ENCODE assay signal across 13 mouse cellular contexts in genomic region chr5:68735186-68735585, GRCm38 (mm10).
DNase-seq lines count a peak whose midpoint lies in the region; ATAC-seq and TF ChIP-seq lines count a peak whose summit lies in the region.
"Had no signal": no experiment of that assay in that cellular context is flagged by ENCODE, and none has a peak within 500 bp of the region (broad histone marks: within the 10 kb centered on the region; RNA-seq: fewer than 3 reads in every experiment).

No protein-coding gene starts in this region.

- H3K4me3 ChIP-seq in liver, embryonic 11.5 days (ENCODE audit: low read depth, low read length), result no peak overlapping the region
- H3K4me3 ChIP-seq in liver, embryonic 14.5 days (ENCODE audit: insufficient read depth in 1 of 2, low read depth in 2 of 2, low read length in 2 of 2), result no peak overlapping the region
- no peak overlapping the region for H3K4me3 ChIP-seq in midbrain, postnatal 0 days (ENCODE audit: low read depth, low read length)
- no peak overlapping the region for H3K4me3 ChIP-seq in forebrain, embryonic 10.5 days
- H3K4me3 ChIP-seq: embryonic facial prominence, embryonic 15.5 days had no signal

- DNase-seq in liver, result peak; percentile 4
- DNase-seq in liver, embryonic 11.5 days (ENCODE audit: low spot score), result no peak
- DNase-seq in c-Kit-positive CD71-negative TER-119-negative erythroid progenitor cells, embryonic 14.5 days (ENCODE audit: low read depth), result peak; percentile 52
- peak; percentile 3 to 16 (median 12) for DNase-seq in liver, embryonic 14.5 days (ENCODE audit: low read depth in 3 of 3, low spot score in 3 of 3)
- DNase-seq in spleen, adult 12 weeks (ENCODE audit: low spot score), result peak; percentile 21
- no peak for DNase-seq in cerebellum, adult 18-20 months
- no peak for DNase-seq in midbrain, postnatal 0 days (ENCODE audit: low spot score)
- no peak for DNase-seq in forebrain, embryonic 10.5 days (ENCODE audit: extremely low spot score, low spot score)
- DNase-seq: gastrocnemius, postnatal 10 days had no signal

- no peaks in the 10 kb centered on the region for H3K36me3 ChIP-seq in liver, embryonic 11.5 days (ENCODE audit: control insufficient read depth, insufficient read depth, low read length)
- no peaks in the 10 kb centered on the region for H3K36me3 ChIP-seq in liver, embryonic 14.5 days (replicated peaks; ENCODE audit: control insufficient read depth, insufficient read depth, low read depth)
- no peaks in the 10 kb centered on the region for H3K36me3 ChIP-seq in midbrain, postnatal 0 days (ENCODE audit: insufficient read depth, low read length)
- H3K36me3 ChIP-seq in forebrain, embryonic 10.5 days (replicated peaks), result no peaks in the 10 kb centered on the region
- H3K36me3 ChIP-seq: embryonic facial prominence, embryonic 15.5 days had no signal

- H3K4me2 ChIP-seq in liver, embryonic 11.5 days, result no peak overlapping the region
- H3K4me2 ChIP-seq in liver, embryonic 14.5 days (ENCODE audit: low read depth), result no peak overlapping the region
- no peak overlapping the region for H3K4me2 ChIP-seq in midbrain, postnatal 0 days (ENCODE audit: low read depth, low read length, poor library complexity, severe bottlenecking)
- H3K4me2 ChIP-seq: embryonic facial prominence, embryonic 15.5 days; hindbrain, embryonic 14.5 days had no signal

- no peaks in the 10 kb centered on the region for H3K4me1 ChIP-seq in liver, embryonic 11.5 days (replicated peaks; ENCODE audit: control insufficient read depth, insufficient read depth, low read length)
- H3K4me1 ChIP-seq in liver, embryonic 14.5 days (replicated peaks; ENCODE audit: control insufficient read depth in 2 of 2, insufficient read depth in 2 of 2, low read length in 1 of 2), result no peaks in the 10 kb centered on the region
- no peaks in the 10 kb centered on the region for H3K4me1 ChIP-seq in midbrain, postnatal 0 days (ENCODE audit: insufficient read depth, low read length)
- H3K4me1 ChIP-seq in forebrain, embryonic 10.5 days, result no peaks in the 10 kb centered on the region
- H3K4me1 ChIP-seq: embryonic facial prominence, embryonic 15.5 days had no signal

- H3K27me3 ChIP-seq in liver, embryonic 11.5 days (replicated peaks; ENCODE audit: control insufficient read depth, insufficient read depth, low read length), result no peaks in the 10 kb centered on the region
- H3K27me3 ChIP-seq in liver, embryonic 14.5 days (ENCODE audit: control insufficient read depth, insufficient read depth, low read length), result no peaks in the 10 kb centered on the region
- H3K27me3 ChIP-seq in midbrain, postnatal 0 days (ENCODE audit: insufficient read depth, low read length), result no peaks in the 10 kb centered on the region
- H3K27me3 ChIP-seq in forebrain, embryonic 10.5 days (ENCODE audit: poor library complexity, severe bottlenecking), result no peaks in the 10 kb centered on the region
- H3K27me3 ChIP-seq: embryonic facial prominence, embryonic 15.5 days; Patski had no signal

- ATAC-seq in liver, embryonic 11.5 days (replicated peaks; ENCODE audit: low FRiP score), result no peak; the same call in 1 of the 2 replicates
- peak; percentile 37; the same call in 1 of the 2 replicates for ATAC-seq in liver, embryonic 14.5 days (ENCODE audit: insufficient read depth)
- no peak for ATAC-seq in midbrain, postnatal 0 days (ENCODE audit: low FRiP score)
- ATAC-seq: Patski had no signal

- no peak overlapping the region for H3K27ac ChIP-seq in liver, embryonic 11.5 days (ENCODE audit: low read depth, low read length)
- H3K27ac ChIP-seq in liver, embryonic 14.5 days, result no peak overlapping the region
- no peak overlapping the region for H3K27ac ChIP-seq in midbrain, postnatal 0 days (ENCODE audit: low read depth, low read length)
- no peak overlapping the region for H3K27ac ChIP-seq in forebrain, embryonic 10.5 days
- H3K27ac ChIP-seq: embryonic facial prominence, embryonic 15.5 days; hindbrain, embryonic 14.5 days; macrophage had no signal

- no peak overlapping the region for H3K9ac ChIP-seq in liver, embryonic 11.5 days (ENCODE audit: low read depth, low read length)
- no peak overlapping the region for H3K9ac ChIP-seq in liver, embryonic 14.5 days (replicated peaks)
- H3K9ac ChIP-seq in midbrain, postnatal 0 days (replicated peaks; ENCODE audit: low read length, poor library complexity, severe bottlenecking), result no peak overlapping the region
- H3K9ac ChIP-seq: embryonic facial prominence, embryonic 15.5 days; hindbrain, embryonic 14.5 days had no signal

- TF ChIP-seq CTCF in liver, embryonic 14.5 days (IDR thresholded peaks at IDR 0.05; ENCODE audit: low read depth), result no peak
- TF ChIP-seq CTCF in midbrain, postnatal 0 days (IDR thresholded peaks at IDR 0.05), result no peak

- H3K9me3 ChIP-seq in liver, embryonic 11.5 days (ENCODE audit: control insufficient read depth, low read length), result no peaks in the 10 kb centered on the region
- no peaks in the 10 kb centered on the region for H3K9me3 ChIP-seq in liver, embryonic 14.5 days (ENCODE audit: control insufficient read depth, low read length)
- H3K9me3 ChIP-seq in midbrain, postnatal 0 days (ENCODE audit: low read length), result no peaks in the 10 kb centered on the region
- H3K9me3 ChIP-seq in forebrain, embryonic 10.5 days, result no peaks in the 10 kb centered on the region
- H3K9me3 ChIP-seq: embryonic facial prominence, embryonic 15.5 days had no signal

- no peak for TF ChIP-seq EP300 in liver, embryonic 14.5 days (IDR thresholded peaks at IDR 0.05; ENCODE audit: low read depth)

- 55% methylated on average over 5 of the region's 5 CpGs for WGBS in liver, embryonic 11.5 days
- 31% methylated on average over 5 of the region's 5 CpGs for WGBS in liver, embryonic 14.5 days (ENCODE audit: insufficient replicate concordance)
- 29% methylated on average over 5 of the region's 5 CpGs for WGBS in midbrain, postnatal 0 days
- WGBS in forebrain, embryonic 10.5 days, result 23% methylated on average over 5 of the region's 5 CpGs

Comparison
In these comparisons a context has a peak if more than half of its experiments do, and no peak if none do; other contexts are left out.
1. DNase-seq: peak in liver (single experiment), c-Kit-positive CD71-negative TER-119-negative erythroid progenitor cells, embryonic 14.5 days (single experiment), liver, embryonic 14.5 days (3 of 3) and spleen, adult 12 weeks (single experiment); none in liver, embryonic 11.5 days (single experiment), cerebellum, adult 18-20 months (0 of 2), midbrain, postnatal 0 days (single experiment) and forebrain, embryonic 10.5 days (single experiment).